Mouse (Mus musculus) midbrain, embryonic 15.5 days (tissue): ENCODE results near the gene Mrm1. TPM values are rescaled to one million over a fixed set of nuclear protein-coding genes. Genes with fewer than 3 reads are reported as not detected.

ENCODE experiments used
- polyA plus RNA-seq: library from polyadenylated mRNA; unstranded; fragments of >200 nt; fragmentation: Nextera tagmentation; extraction: Ambion mirVana; gene quantifications from 2 replicates; pipeline ENCODE4 v1.2.1, GENCODE M21; 2015

Mrm1 gene
- polyA plus RNA-seq, 1 experiment from 2014 or later = 13.2 TPM

Other genes starting within 250 kb of the Mrm1 start
- gene Dhrs11, start 9.5 kb upstream of the Mrm1 start, polyA plus RNA-seq = 6.6 and 8.7 TPM in 2 replicates
- 71.8 and 72.8 TPM in 2 replicates for gene Ggnbp2, start 51.3 kb upstream of the Mrm1 start, polyA plus RNA-seq
- 6.0 and 7.2 TPM in 2 replicates for gene Myo19, start 60.6 kb upstream of the Mrm1 start, polyA plus RNA-seq
- gene Pigw, start 60.8 kb upstream of the Mrm1 start, polyA plus RNA-seq = 2.3 and 2.5 TPM in 2 replicates
- gene Znhit3, start 96.9 kb upstream of the Mrm1 start, polyA plus RNA-seq = 61.8 and 62.8 TPM in 2 replicates
- gene Car4, start 138.3 kb upstream of the Mrm1 start, polyA plus RNA-seq = 5.3 and 6.0 TPM in 2 replicates